Mouse (Mus musculus): ENCODE results near the gene Mybph. TPM values are rescaled to one million over a fixed set of nuclear protein-coding genes. Genes with fewer than 3 reads are reported as not detected.

Mybph gene
- polyA plus RNA-seq, 1 experiment from 2014 or later: not detected

GRCm38 (mm10) chr1:134201751-134202420 is 8.6 kb downstream of the Mybph start:
- no peak overlapping the region for H3K4me3 ChIP-seq (ENCODE audit: low read depth, low read length)
- TF ChIP-seq CTCF (IDR thresholded peaks at IDR 0.05; ENCODE audit: low read depth): peak; percentile 89
- H3K4me2 ChIP-seq (replicated peaks; ENCODE audit: low read depth): no peak overlapping the region
- no peak for ATAC-seq
- no peak overlapping the region for H3K27ac ChIP-seq (ENCODE audit: low read depth, low read length)
- H3K9me3 ChIP-seq (ENCODE audit: control insufficient read depth): no peaks in the 10 kb centered on the region
- 58% methylated on average over 3 of the region's 3 CpGs for WGBS
- H3K36me3 ChIP-seq (ENCODE audit: control insufficient read depth, insufficient read depth): no peaks in the 10 kb centered on the region
- H3K27me3 ChIP-seq (replicated peaks; ENCODE audit: control insufficient read depth, insufficient read depth, low read length): no peaks in the 10 kb centered on the region
- no peak overlapping the region for H3K9ac ChIP-seq (ENCODE audit: low read depth, low read length)
- H3K4me1 ChIP-seq (replicated peaks; ENCODE audit: control insufficient read depth, insufficient read depth, low read length): peaks cover 12% of the 10 kb centered on the region

- Histone ChIP-seq H3K4me1 (replicated peaks; ENCODE audit: control insufficient read depth, insufficient read depth, low read length) (peaks cover 13% of the 10 kb centered on the region), H3K4me3 (ENCODE audit: low read depth, low read length) (no peak overlapping the region), H3K27me3 (replicated peaks; ENCODE audit: control insufficient read depth, insufficient read depth, low read length) (no peaks in the 10 kb centered on the region), H3K9me3 (ENCODE audit: control insufficient read depth) (no peaks in the 10 kb centered on the region), H3K4me2 (replicated peaks; ENCODE audit: low read depth) (no peak overlapping the region), H3K36me3 (ENCODE audit: control insufficient read depth, insufficient read depth) (no peaks in the 10 kb centered on the region), H3K27ac (ENCODE audit: low read depth, low read length) (no peak overlapping the region), H3K9ac (ENCODE audit: low read depth, low read length) (no peak overlapping the region)
- WGBS: 91% methylated on average over 13 of the region's 13 CpGs
- ATAC-seq: no peak
- no peak for TF ChIP-seq CTCF (IDR thresholded peaks at IDR 0.05; ENCODE audit: low read depth)
These were observed 11.0 kb downstream of the Mybph start for GRCm38 (mm10) chr1:134204230-134204629.

GRCm38 (mm10) chr1:134205296-134206018 is 12.2 kb downstream of the Mybph start:
- peaks cover 13% of the 10 kb centered on the region for H3K4me1 ChIP-seq (replicated peaks; ENCODE audit: control insufficient read depth, insufficient read depth, low read length)
- H3K4me3 ChIP-seq (ENCODE audit: low read depth, low read length): no peak overlapping the region
- no peaks in the 10 kb centered on the region for H3K27me3 ChIP-seq (replicated peaks; ENCODE audit: control insufficient read depth, insufficient read depth, low read length)
- peak; percentile 86 for ATAC-seq
- peak overlapping the region; percentile 54; the same call in 1 of the 2 replicates for H3K27ac ChIP-seq (ENCODE audit: low read depth, low read length)
- no peaks in the 10 kb centered on the region for H3K36me3 ChIP-seq (ENCODE audit: control insufficient read depth, insufficient read depth)
- H3K4me2 ChIP-seq (replicated peaks; ENCODE audit: low read depth): 0 out of 2 replicates have a peak overlapping the region, but pooled peaks have one; percentile 21
- no peak overlapping the region for H3K9ac ChIP-seq (ENCODE audit: low read depth, low read length)
- TF ChIP-seq CTCF (IDR thresholded peaks at IDR 0.05; ENCODE audit: low read depth): 0 out of 2 replicates have a peak, but pooled peaks have one; percentile 4
- WGBS: 19% methylated on average over 9 of the region's 9 CpGs
- no peaks in the 10 kb centered on the region for H3K9me3 ChIP-seq (ENCODE audit: control insufficient read depth)

GRCm38 (mm10) chr1:134206085-134206484 is 12.8 kb downstream of the Mybph start:
- no peak overlapping the region for H3K4me3 ChIP-seq (ENCODE audit: low read depth, low read length)
- peak overlapping the region; percentile 13; the same call in 1 of the 2 replicates for H3K4me2 ChIP-seq (replicated peaks; ENCODE audit: low read depth)
- ATAC-seq: peak; percentile 72
- no peaks in the 10 kb centered on the region for H3K36me3 ChIP-seq (ENCODE audit: control insufficient read depth, insufficient read depth)
- H3K9me3 ChIP-seq (ENCODE audit: control insufficient read depth): no peaks in the 10 kb centered on the region
- peak overlapping the region; percentile 54; the same call in 1 of the 2 replicates for H3K27ac ChIP-seq (ENCODE audit: low read depth, low read length)
- H3K9ac ChIP-seq (ENCODE audit: low read depth, low read length): no peak overlapping the region
- peaks cover 13% of the 10 kb centered on the region for H3K4me1 ChIP-seq (replicated peaks; ENCODE audit: control insufficient read depth, insufficient read depth, low read length)
- no peaks in the 10 kb centered on the region for H3K27me3 ChIP-seq (replicated peaks; ENCODE audit: control insufficient read depth, insufficient read depth, low read length)
- TF ChIP-seq CTCF (IDR thresholded peaks at IDR 0.05; ENCODE audit: low read depth): no peak
- WGBS: 14% methylated on average over 5 of the region's 5 CpGs

GRCm38 (mm10) chr1:134210179-134210755 is 17.0 kb downstream of the Mybph start:
- no peak overlapping the region for H3K27ac ChIP-seq (ENCODE audit: low read depth, low read length)
- no peaks in the 10 kb centered on the region for H3K27me3 ChIP-seq (replicated peaks; ENCODE audit: control insufficient read depth, insufficient read depth, low read length)
- no peak overlapping the region for H3K4me3 ChIP-seq (ENCODE audit: low read depth, low read length)
- WGBS: 84% methylated on average over 6 of the region's 6 CpGs
- H3K36me3 ChIP-seq (ENCODE audit: control insufficient read depth, insufficient read depth): no peaks in the 10 kb centered on the region
- H3K4me2 ChIP-seq (replicated peaks; ENCODE audit: low read depth): no peak overlapping the region
- ATAC-seq: no peak
- H3K4me1 ChIP-seq (replicated peaks; ENCODE audit: control insufficient read depth, insufficient read depth, low read length): peaks cover 11% of the 10 kb centered on the region
- H3K9me3 ChIP-seq (ENCODE audit: control insufficient read depth): no peaks in the 10 kb centered on the region
- no peak overlapping the region for H3K9ac ChIP-seq (ENCODE audit: low read depth, low read length)
- no peak for TF ChIP-seq CTCF (IDR thresholded peaks at IDR 0.05; ENCODE audit: low read depth)

- WGBS: 67% methylated on average over 6 of the region's 6 CpGs
These were observed 17.8 kb downstream of the Mybph start for GRCm38 (mm10) chr1:134211043-134211442.

More at GRCm38 (mm10) chr1:134211043-134211442, 17.8 kb downstream of the Mybph start:
- Histone ChIP-seq H3K4me1 (replicated peaks; ENCODE audit: control insufficient read depth, insufficient read depth, low read length) (peaks cover 8% of the 10 kb centered on the region), H3K27ac (ENCODE audit: low read depth, low read length) (no peak overlapping the region), H3K9me3 (ENCODE audit: control insufficient read depth) (no peaks in the 10 kb centered on the region), H3K4me3 (ENCODE audit: low read depth, low read length) (no peak overlapping the region), H3K9ac (ENCODE audit: low read depth, low read length) (no peak overlapping the region), H3K27me3 (replicated peaks; ENCODE audit: control insufficient read depth, insufficient read depth, low read length) (no peaks in the 10 kb centered on the region), H3K4me2 (replicated peaks; ENCODE audit: low read depth) (no peak overlapping the region), H3K36me3 (ENCODE audit: control insufficient read depth, insufficient read depth) (no peaks in the 10 kb centered on the region)
- no peak for ATAC-seq
- no peak for TF ChIP-seq CTCF (IDR thresholded peaks at IDR 0.05; ENCODE audit: low read depth)

All from intestine, postnatal 0 days (tissue).